Mouse (Mus musculus) megakaryocyte-erythroid progenitor cell, adult 5-6 weeks (primary cell): ENCODE measurements at regions not wholly inside any gene's neighbourhood (a gene's known extent, or its start where the extent isn't known, plus 50 kb on each side); places are given as distances from the start of the nearest gene placed in this dataset.

Source experiments
- ATAC-seq: replicated peaks from 2 replicates; pipeline ENCODE4 v1.8.0; 2016; ENCODE audit warnings: mild to moderate bottlenecking, inconsistent platforms; ENCODE audit not compliant: severe bottlenecking, poor library complexity, low FRiP score, low TSS enrichment

DNA sequence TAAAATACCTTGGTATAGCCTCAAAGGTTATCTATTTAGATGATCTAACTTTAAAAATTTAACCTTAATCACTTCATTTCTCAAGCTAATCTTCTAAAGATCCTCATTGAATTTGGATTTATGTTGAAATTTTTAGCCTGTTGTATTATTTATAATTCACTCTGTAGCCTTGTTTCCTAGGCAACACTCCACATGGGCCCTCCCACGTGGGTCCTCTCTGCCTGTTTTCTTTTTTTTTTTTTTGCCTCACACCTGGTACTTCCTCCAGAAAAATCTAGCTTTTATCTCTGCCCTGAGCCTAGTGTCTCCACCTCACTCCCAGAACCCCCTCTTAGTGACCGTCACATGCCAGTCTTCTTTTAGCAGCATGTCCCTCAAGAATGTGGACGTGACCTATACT is 113.9 kb downstream of the Gm815 start:
- no peak for ATAC-seq

DNA sequence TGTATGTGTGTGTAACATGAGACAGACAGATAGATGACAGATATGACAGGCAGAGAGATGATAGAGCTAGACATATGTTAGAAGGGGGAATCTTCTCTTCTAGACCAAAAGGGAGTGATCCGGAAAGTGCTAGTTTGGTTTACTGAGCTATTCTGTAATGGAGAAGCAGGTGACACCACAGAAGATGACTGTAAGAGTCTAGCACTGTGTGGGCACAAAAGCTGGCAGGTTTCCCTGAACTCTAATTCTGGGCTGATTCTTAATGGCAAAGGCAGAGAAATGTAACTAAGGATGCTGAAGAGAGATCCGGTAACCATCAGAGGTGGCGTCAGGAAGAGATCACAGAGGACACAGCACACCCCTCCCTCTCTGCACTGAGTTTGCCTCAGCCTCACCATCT is 136.2 kb downstream of the Gm815 start:
- no peak for ATAC-seq

DNA sequence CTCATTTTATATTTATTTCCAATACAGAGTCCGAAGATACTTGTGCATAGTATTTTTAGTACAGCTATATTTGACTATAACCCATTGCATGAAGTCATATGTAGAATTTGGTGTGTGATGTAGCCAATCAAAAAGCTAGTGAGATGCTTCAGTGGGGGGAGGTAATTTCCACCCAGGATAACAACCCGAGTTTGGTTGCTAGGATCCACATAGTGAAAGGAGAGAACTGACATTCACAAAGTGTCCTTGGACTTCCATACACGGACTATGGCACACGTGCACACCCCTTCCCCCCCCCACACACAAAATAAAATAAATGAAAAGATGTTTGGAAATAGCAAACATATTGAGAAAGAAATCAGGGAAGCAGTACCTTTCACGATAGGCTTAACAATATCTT is 137.2 kb downstream of the Gm815 start:
- no peak for ATAC-seq

DNA sequence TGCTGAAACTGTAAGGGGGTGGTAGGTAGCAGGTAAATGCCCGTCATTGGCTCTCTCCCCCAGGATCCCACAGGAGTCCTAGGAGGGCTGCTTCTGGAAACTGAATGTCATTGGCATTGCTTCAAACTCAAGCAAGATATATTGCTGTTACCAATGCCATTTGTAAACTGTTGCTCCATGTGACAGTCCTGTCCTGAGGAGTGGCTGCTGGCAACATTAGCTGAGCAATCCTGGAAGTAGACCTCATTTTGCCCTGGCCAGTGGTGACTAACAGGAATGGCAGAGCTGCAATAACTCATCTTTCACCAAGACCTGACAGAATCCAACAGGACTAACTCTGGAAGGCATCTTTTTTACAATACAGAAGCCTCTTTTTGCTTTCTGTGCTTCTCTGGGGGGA is 143.2 kb downstream of the Gm815 start:
- no peak for ATAC-seq

DNA sequence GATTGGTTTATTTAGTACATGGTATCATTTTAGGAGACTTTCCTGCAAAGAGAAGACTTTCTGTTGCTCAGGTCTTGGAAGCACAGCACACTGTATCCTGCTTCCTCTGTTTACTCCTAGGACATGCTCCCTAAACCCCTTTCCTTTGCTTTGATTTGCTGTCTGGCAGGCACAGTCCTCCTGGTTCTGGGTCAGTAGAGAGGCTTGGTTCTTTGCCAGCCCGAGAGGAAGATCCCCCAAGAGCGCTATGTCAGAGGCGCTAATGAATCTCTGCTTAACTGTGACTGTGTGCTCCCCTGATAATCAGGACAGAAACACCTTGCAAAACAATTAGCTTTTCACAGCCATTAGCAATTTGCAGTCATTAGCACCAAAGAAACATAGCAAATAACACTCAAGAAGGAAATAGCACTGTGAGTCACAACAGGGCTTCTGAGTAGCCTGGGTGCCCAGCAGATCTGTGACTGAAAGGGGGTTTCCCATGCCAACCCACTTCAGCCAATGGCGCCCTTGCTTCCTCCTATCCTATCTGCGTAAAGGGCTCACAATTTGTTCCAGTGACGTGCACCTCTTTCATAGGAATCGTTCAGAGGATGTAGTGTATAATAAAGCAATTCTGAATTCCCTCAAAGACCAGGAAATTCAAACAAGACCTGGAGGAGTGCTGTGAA is 145.5 kb downstream of the Gm815 start:
- ATAC-seq: no peak

DNA sequence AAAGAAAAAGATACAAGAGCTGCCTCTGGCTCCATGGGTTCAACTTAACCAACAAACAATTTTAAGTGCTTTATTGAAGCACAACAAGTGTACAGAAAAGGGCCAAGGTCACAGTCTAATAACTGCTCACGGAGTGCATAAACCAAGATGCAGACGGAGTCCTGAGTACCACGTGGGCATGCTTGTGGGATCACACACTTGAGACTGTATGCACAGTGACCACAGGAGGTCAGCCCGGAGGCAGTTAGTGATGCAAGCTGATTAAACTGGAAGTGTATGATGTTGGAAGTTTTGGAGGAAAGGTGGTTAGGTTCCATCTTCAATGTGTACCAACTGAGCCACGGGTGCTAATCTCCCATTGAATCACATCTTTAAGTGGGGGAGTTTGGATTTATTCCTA is 146.9 kb downstream of the Gm815 start:
- ATAC-seq: no peak

DNA sequence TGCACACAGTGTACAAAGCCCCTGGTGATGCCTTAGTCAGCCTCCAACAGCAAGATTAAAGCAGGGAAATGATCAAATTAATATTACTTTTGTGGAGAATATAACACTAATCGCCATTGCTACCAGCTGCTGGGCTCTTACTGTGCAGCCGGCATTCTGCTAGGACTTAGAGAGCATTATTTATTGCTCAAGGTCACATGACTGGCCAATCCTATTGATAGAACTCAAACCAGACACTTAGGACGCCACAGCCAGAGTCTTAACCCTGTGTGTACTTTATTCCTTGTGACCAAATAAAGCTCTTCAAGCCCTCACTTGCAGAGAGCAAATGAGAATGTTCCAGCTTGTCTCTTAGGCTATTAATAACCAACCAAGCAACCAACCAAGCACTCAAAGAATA is 152.6 kb downstream of the Gm815 start:
- no peak for ATAC-seq

DNA sequence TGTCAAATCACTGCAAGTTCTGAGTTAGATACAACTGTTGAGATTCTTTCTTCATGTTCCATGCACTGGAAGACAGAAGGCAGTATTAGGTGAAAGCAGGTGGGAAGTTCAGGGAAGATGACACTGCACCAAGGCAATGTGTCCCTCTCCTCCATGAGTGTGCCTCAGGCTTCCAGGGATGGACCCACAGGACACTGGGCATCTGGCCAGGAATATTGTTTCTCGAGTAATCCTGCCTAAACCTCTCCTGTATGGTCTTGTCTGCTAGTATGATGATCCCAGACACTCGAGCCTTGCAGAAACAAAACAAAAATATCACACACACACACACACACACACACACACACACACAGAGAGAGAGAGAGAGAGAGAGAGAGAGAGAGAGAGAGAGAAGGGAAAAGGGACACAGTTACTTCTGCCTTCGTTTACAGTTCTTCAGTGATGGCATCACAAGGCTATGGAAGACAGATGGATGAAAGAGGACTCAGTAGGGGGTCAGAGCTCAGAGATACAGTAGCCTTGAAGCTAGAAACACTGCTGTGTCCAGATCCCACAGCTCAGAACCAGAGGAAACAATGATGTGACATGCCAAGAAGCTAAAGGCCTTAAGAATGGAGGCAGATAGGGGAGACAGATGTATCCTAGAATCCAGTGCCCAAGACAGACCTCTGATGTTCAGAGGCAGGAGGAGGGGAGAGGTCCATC is 154.8 kb downstream of the Gm815 start:
- ATAC-seq: no peak

DNA sequence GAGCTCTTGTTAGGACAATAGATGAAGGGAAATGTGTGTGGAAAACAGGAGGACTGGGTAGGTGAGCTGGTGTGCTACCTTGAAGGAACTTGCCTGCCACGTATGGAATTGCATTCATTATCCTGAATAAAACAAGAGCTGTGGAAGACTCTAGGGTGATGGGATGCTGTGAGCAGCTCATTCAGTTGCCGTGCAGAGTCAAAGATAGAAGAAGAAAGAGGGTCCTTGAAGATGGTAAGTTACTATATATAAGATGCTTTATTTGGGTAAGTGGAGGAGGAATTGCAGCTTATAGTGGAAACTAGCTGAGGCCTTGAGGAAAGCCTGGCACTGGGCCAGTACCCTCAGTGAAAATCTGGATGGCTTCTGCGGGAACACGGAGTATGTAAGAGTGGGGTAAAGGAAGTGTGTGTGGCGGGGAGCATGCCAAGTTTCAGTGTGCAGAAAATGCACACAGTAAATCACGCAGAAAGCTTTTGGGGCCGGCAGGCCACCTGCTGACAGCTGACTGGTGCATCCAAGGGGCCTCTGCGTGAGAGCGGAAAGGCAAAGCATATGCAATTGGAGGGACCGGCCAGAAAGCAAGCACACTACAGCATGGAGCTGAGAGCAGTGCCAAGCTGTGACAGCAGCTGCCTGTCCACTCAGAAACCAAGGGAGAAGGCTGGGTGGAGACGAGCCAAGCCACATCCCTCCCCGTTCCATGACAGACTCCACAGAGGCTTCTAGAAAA is 149.7 kb upstream of the Vldlr start:
- ATAC-seq: no peak

DNA sequence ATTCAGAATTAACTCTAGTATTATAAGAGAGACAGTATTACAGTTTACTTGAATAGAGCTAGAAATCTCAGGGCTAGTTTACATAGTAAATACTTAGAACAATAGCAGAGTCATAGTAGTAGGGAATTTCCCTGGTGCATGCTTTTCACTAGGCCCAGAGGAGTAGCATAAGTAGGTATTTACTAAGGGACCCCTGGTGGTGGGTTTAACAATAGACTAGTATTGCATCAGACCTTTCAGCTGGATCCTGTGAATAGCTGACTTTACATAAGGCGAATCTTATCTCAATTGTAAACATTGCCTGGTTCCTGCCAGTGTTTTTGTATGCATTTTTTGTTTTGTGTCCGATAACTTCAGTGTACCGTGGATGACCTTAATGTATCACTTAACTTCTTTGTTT is 143.0 kb upstream of the Vldlr start:
- no peak for ATAC-seq

DNA sequence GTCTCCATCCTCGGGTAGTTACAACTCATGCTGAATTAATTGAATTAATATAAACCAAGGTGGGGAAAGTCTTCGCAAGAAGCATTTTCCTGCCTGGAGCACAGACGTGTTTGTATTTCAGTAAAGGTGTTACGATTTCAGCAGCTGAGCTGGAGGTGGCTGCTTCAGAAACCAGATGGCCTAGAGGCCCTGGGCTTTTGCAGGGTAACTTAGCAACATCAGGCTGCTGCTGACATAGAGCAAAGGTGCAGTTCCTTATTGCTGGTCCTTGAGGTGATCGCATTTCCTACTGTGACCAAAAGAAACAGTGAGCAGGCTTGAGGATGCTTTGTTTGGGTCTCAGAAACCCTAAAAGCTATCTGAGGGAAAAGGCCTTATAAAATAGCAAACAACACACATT is 141.3 kb upstream of the Vldlr start:
- ATAC-seq: no peak

DNA sequence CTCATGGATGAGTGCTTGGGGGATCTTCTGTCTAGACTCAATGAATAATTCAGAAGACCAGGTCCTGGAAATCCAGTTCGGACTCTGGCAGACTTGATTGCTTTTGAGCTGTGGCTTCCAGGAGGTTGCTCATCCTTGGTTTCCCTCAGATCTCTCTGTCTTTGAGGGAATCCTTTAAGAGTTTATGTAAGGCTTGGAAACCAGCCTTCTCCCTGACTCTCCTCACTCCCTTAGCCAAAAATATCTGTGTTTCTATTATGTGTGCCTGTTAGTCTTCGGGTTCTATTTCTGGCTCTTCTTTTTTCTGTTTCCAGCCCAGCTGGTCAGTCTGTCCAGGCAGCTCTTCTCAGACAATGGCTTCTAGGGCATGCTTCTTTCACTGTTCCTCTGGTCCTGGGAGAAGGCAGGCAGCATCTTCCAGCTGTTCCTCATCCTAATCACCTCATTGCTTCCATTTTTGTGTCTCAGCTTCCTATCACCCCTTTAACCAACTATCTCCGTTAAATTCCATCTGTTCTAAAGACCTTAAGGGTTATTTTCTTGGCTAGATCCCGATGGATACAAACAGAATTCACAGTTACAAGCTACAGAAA is 139.3 kb upstream of the Vldlr start:
- ATAC-seq: no peak

DNA sequence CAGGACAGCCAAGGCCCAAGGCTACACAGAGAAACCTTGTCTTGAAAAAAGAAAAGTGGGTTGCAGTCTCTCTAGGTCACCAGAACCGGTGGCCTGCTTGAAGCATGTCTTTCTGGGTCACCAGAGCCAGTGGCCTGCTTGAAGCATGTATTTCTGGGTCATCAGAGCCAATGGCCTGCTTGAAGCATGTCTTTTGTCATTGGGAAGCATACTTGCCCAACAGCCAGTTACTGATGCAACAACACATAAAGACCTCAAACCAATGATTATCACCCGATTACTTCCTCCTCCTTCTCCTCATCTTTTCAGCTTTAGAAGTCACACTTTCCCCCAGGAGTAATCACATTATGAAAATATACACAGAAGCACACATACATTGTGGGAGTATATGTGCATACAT is 128.9 kb upstream of the Vldlr start:
- ATAC-seq: no peak

DNA sequence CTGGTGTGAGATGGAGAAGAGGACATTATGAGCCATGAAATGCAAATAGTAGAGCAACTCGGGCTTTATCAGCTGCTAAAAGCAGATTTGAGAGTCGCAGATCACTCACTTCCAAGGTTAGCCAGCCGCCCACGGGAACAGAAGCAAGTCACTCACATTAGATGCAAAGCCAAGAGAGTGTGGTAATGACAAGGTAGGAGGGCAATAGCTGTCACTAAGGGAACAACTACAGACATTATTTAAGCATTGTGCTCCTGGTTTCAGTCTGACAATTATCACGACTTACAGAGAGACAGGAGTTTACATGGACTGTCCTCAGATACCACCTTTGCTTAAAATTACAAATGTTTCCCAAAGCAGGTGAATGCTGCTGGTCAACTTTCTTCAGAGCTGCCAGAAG is 128.5 kb upstream of the Vldlr start:
- ATAC-seq: no peak

DNA sequence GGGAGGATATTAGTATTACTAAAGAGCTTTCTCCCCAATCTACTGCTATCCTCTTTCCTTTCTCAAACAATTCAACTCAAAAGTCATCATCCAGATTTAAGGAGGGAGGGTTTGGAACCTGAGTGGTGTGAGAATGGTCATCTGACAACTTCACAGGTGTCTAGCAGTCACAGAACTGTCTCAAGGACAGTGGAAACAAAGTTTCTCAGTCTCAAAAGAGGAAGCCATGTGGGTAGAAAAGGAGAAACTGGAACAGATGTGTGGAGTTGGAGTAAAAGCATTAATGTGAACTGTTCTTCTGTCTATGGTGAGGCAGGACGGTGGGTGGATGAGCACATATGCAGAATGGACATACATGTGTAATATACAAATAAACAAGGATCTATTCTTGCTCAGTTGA is 127.2 kb upstream of the Vldlr start:
- ATAC-seq: no peak

DNA sequence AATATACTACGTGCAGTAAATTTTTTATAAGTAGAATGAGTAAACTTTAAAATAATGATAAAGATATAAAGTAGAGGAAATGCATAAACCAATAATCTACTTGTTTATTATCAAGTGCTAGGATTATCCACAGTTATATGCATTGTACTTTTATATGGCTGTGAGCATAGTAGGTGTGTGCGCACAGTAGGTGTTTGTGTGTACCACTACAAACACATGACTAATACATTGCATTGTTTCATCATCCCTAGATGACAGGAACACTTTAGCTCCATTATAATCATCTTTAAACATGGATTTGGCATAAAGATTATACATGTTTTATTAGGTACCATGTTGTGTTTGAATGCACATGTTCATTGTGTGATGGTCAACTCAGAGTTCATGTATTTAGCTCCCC is 124.7 kb upstream of the Vldlr start:
- no peak for ATAC-seq

DNA sequence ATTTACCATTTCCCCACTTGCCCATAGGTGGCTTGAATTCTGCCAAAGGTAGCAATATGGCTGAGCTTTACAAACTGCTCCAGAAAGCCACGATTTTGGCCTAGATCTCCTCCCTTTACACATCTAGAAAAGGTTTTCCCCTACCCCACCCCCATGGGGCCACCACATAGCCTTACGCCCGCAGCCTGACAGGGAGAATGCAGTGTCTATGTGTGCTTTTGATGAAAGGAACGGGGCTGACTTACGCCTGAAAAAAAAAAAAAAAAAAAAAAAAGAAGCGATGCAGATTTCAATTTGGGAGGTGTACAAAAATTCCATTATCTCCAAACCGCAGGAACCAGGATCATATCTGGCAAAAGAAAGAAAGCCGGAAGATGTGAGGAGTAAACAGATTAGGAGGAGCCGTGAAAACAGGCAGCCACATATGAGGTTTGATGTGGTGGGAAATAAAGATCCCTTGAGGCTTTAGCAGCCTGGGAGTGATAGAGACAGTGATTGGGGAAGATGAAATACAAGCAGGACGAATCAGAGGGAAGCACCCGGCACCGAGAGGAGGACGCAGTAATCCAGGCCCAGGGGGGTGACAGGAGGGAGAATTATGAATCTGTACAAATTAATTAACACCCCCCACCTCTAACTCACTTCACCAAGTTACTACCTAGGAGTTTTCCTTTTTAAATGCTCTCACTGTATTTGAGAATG is 121.4 kb upstream of the Vldlr start:
- ATAC-seq: no peak

DNA sequence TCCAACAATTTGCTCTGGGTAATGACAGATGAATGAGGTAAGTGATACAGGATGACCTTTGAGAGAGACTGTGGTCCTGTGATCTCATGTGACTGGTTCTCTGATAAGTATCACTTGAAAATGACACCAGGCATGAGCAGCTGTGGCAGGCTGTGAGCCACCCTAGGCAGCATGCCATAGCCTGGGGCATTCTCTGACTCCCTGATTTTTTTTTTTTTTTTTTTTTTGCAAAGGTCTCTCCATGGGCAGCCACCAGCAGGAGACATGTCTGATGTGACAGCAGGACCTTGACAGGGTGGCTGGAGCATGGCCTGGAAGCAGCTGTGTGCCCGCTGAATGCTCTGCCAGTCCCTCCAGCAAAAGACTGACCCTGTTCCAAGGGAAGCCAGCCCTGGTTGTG is 116.4 kb upstream of the Vldlr start:
- no peak for ATAC-seq

DNA sequence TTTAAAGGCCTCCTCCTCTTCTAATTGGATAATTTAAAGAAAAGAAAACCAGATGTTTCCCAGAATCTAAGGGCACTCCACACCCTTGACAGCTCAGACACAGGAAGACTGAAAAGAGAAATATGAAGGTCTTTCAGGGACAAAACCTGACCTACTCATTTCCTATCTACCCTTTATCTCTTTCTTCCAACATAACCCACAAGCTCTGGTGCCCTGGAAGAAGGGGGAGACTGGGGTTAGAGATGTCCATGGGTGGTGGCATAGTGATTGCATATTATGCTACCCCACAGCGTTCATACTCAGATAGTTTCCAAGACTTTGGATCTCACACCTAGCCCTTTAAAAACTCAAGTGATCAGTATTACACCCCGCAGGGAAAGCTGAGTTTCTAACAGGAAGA is 105.8 kb upstream of the Vldlr start:
- no peak for ATAC-seq

DNA sequence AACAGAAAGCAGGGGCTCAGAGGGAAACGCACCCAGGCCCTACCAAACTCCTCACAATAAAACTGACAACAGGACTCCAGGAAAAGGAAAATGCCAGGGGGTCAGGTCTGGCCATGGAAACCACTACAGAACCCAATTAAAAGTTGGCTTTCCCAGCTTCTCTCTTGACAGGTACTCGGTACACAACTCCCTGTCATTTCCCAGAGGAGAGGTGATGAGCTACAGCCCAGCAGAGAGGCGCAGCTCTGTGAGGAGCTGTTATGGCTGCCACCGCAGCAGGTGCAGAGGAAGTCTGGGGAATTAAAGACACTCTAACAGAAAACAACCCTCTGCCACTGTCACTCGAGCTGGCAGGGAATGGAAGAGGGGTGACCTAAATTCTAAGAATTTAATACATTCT is 95.4 kb upstream of the Vldlr start:
- ATAC-seq: no peak
